Mouse (Mus musculus) lung, postnatal 0 days (tissue): Measurements from ENCODE around the gene Fn1.

ENCODE experiments used
- CTCF ChIP-seq: IDR thresholded peaks from 2 replicates; pipeline ENCODE4 v1.5.1; 2016; ENCODE audit warnings: antibody characterized with exemption, mild to moderate bottlenecking
- EP300 ChIP-seq: IDR thresholded peaks from 2 replicates; pipeline ENCODE4 v1.6.1; 2016; ENCODE audit warnings: antibody characterized with exemption, mild to moderate bottlenecking, control low read depth

GRCm38 (mm10) chr1:71663242-71663641 is 10.2 kb upstream of the Fn1 start:
- TF ChIP-seq CTCF (no peak), EP300 (peak; percentile 34; the same call in 1 of the 2 replicates)
